Mouse (Mus musculus): ENCODE results near the gene Afg1l.

Gene Afg1l

GRCm38 (mm10) chr10:42478341-42478720, at the start of gene Afg1l:
Afg1l (minus strand) TSS chr10:42478565.
- DNase-seq (ENCODE audit: low read depth, low spot score): peak; percentile 97

GRCm38 (mm10) chr10:42525682-42526081, 47.3 kb upstream of the Afg1l start:
- no peak for DNase-seq (ENCODE audit: low read depth, low spot score)

GRCm38 (mm10) chr10:42523556-42524162, 45.3 kb upstream of the Afg1l start:
- DNase-seq (ENCODE audit: low read depth, low spot score): no peak

GRCm38 (mm10) chr10:42522912-42523311, 44.5 kb upstream of the Afg1l start:
- DNase-seq (ENCODE audit: low read depth, low spot score): no peak

GRCm38 (mm10) chr10:42521315-42521981, 43.1 kb upstream of the Afg1l start:
- DNase-seq (ENCODE audit: low read depth, low spot score): no peak

DNA sequence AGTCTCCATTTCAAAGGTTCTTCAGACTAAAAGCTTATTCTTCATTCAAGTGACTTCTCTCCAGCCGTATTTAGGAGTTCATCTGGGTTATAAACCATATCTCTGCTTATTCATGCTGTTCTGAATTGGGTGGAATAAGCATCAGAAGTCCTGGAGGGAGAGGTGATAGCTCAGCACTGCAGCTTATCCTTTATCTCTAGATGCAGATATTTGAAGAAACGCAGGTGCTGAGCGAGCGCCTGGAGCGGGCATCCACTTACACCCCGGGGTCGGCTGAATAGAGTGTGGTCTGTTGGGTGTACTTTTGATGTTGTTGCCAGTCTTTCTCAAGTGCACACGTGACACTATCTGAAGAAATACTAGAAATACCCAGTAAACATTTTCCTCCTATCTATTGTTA, 40.0 kb upstream of the Afg1l start:
- DNase-seq (ENCODE audit: low read depth, low spot score): no peak

DNA sequence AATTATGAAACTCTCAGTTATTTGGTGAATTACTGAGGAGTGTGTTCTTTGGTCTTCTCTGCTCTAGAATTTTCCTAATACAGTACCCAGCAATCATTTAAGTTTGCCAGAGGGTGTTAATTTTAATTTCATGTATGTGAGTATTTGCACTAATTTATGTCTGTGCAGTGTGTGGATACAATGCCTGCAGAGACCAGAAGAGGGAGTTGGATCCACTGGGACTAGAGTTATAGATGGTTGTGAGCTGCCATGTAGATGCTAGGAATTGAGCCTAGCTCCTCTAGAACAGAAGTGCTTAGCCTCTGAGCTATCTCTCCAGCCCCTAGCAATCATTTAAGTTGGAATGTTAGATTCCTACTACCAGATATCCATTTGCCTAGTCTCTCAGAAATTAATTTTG, 35.8 kb upstream of the Afg1l start:
- no peak for DNase-seq (ENCODE audit: low read depth, low spot score)

DNA sequence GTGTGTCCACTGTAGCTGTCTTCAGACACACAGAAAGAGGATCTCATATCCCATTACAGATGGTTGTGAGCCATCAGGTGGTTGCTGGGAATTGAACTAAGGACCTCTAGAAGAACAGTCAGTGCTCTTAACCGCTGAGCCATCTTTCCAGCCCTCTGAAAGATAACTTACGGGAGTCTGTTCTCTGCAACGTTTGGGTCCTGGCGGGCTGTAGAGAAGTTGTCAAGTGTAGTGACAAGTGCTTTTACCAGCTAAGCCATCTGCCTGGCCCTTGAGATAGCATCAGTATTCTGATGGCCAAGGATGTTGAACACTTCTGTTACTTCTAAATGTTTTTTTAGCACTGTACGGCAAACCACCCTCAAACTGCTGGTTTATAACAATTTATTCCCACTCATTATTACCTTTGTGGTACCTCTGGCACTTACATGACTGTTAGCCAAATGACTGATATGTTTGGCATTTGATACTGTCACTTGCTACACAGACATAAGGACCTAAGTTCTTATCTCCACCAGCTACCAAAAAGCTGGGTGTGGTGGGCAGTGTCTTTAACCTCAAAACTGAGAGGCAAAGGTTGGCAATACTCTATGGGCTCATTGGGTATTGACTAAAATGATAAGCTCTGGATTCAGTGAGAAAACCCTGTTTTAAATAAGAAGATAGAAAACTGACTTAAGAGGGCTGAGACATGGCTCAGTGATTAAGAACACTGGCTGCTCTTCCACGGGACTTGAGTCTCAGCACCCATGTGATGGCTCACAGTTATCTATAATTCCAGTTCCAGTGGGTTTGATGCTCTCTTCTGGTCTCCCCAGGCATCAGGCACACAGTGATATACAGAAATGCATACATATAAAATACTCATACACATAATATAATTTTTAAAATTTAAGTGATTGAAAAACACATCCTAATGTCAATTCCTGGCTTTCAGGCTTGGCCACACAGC, 33.1 kb upstream of the Afg1l start:
- no peak for DNase-seq (ENCODE audit: low read depth, low spot score)

DNA sequence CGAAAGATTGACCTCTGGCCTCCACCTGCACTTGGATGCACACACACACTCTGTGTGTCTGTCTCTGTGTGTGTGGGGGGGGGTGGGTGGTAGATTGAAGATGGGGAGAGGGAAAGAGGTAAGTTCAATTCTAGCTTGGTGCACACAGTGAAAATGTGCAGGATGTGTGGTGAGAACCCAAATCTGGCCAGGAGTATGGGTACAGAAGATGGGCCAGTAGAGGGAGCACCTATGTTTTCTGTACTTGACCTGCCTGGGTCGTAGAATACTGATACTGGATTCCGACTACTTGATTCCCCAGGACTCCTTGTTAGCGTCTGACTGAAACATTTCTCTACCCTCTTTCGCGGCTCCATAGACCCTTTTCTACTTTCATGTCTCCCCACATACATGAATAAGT, 31.8 kb upstream of the Afg1l start:
- DNase-seq (ENCODE audit: low read depth, low spot score): peak; percentile 51

GRCm38 (mm10) chr10:42504096-42504710, 25.8 kb upstream of the Afg1l start:
- DNase-seq (ENCODE audit: low read depth, low spot score): peak; percentile 60

- DNase-seq (ENCODE audit: low read depth, low spot score): peak; percentile 72
These were observed 24.2 kb upstream of the Afg1l start for GRCm38 (mm10) chr10:42502349-42503111.

DNA sequence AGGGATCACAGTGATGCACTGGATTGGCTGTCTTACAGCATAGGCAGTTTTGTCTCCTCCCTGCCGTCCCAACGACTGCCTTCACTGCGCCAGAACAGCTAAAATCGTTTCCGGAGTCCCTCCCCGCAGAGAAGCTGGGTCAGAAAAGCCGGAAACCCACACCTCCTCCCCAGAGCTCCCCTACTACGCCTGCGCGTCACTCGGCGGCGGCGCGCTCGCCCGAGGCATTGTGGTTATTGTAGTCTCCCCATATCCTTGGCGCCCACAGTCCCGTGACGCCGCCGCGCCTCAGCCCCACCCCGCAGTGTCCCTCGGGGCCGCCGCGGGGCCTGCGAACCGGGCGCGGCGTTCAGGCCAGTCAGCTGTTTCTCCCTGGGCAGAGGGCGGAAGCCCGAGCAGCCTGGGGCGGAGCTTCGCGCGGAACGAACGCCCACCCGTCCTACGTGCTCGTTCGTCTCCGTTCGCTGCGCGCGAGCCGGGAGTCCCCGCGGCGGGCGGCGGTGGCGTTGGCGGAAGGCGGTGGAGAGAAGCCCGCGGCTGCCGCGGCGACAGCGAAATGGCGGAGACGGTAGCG, 23.5 kb upstream of the Afg1l start, which contains the start of gene Snx3:
Snx3 (plus strand) TSS at position 256 of the 574 bp plus-strand sequence.
- peak; percentile 99 for DNase-seq (ENCODE audit: low read depth, low spot score)

DNA sequence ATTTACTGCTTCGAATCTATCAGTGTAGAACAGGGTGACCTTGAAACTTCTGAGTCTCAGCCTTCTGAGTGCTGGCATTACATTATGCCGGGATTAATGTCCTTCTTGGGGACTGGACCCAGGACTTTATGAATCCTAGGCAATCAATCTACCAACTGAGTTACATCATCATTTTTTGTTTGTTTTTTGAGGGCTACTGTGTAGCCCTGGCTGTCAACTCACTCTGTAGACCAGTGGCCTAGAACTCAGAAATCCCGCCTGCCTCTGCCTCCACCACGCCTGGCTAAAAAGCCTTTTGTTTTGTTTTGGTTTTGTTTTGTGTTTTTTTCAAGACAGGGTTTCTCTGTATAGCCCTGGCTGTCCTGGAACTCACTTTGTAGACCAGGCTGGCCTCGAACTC, 22.8 kb upstream of the Afg1l start:
- DNase-seq (ENCODE audit: low read depth, low spot score): no peak

GRCm38 (mm10) chr10:42500611-42501010, 22.2 kb upstream of the Afg1l start:
- DNase-seq (ENCODE audit: low read depth, low spot score): peak; percentile 46

DNA sequence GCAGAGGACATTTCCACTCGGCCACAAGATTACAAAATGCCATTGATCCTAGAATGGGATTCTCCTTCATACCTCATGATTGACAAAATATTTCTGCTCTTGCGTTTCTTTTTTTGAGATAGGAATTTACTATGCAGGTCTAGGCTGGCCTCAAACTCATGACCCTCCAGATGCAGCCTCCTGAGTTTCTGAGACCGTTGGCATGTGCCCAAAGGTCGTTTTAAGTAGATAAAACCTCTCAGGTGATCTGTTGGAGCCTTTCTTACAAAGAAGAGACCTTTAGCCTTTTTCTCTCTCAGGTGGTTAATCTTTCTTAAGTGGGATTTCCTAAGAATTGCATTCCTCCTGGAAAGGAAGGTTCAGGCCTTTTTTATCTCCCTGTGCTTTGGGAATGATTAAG, 14.6 kb upstream of the Afg1l start:
- DNase-seq (ENCODE audit: low read depth, low spot score): no peak

- DNase-seq (ENCODE audit: low read depth, low spot score): no peak
These were observed 13.8 kb upstream of the Afg1l start for GRCm38 (mm10) chr10:42492027-42492771.

- no peak for DNase-seq (ENCODE audit: low read depth, low spot score)
These were observed 12.8 kb upstream of the Afg1l start for GRCm38 (mm10) chr10:42491158-42491557.

DNA sequence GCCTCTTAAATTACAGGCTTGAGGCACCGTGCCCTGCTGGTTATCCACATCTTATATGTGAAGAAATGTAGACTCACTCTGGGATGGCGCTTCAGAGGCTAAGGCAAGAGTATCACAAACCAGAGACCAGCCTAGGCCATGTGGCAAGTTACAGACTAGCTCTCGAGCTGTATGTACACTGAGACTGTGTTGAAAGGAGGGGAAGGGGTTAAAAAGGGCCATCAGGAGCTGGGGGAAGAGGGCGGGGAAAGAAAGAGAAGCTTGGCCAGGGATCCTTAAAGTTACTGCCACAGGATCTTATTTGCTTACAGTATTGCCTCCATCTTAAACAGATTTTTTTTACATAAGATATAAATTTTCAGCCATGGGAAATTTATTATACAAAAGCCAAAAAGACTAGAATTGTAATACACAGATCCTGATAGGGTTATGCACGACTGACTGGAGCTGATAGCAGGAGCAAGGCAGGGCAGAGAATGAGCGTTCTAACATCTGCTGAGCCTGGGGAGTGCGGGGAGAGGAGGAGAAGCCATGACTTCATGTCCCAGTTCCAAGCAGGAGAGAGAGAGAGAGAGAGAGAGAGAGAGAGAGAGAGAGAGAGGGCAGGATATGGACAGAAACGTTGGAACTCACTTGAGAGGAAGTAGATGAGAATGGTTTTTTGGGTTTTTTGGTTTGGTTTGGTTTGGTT, 10.4 kb upstream of the Afg1l start:
- no peak for DNase-seq (ENCODE audit: low read depth, low spot score)

DNA sequence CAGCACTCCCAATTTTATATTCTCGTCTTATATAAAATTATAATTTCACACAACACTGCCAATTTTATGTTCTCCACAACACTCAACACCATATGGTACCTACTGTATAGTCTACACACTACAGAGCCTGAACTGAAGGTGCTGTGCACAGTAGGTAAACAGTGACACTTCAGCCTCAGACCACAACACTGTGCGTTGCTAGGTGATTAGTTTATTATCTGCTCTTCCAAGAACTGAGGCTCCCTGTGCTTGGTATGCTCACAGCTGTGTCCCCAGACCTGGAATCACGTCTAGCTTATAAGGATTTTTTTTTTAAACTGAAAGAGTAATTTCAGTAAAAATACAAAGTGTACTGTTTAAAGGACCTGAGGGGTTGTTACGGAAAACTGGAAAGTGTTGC, 2.4 kb upstream of the Afg1l start:
- DNase-seq (ENCODE audit: low read depth, low spot score): no peak
